Mouse (Mus musculus) adrenal gland, adult (tissue): ENCODE measurements at regions not wholly inside any gene's neighbourhood (a gene's known extent, or its start where the extent isn't known, plus 50 kb on each side); places are given as distances from the start of the nearest gene placed in this dataset.

ENCODE experiments used
- DNase-seq, 2 experiments: peaks; one replicate each; pipeline ENCODE4 v3.0.0; 2022 to 2023; ENCODE audit warnings: low spot score in 1 of 2; ENCODE audit not compliant: inconsistent age in 2 of 2

DNA sequence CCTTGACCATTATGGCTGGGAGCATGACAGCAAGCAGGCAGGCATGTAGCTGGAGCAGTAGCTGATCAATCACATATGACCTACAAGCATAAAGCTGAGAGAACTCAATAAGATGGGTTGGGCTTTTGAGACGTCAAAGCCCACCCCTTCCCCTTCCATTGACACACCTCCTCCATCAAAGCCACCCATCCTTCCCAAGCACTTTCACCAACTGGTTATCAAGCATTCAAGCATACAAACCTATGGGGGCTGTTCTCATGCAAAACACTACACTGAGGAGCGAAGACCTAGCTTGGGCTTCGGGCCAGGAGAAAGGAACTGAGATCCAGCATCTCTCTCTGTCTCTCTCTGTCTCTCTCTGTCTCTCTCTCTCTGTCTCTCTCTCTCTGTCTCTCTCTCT is 118.4 kb upstream of the Tle3 start:
- no peak for DNase-seq

DNA sequence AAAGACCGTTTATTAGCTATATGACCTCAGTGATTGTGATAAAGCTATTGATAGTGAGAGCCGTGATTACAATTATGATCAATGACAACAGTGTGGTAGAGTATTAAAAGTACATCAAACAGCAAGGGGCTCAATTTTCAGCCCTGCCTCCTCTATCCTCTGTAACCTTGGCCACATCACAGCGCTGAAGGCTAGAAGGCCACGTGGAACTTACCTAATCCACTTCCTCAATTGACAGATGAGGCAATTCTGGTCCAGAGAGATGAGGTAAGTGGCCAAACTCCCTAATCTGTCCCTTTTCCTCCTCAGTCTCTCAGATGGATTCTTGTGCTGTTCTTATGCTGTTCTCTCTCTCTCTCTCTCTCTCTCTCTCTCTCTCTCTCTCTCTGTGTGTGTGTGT is 114.7 kb upstream of the Tle3 start:
- DNase-seq: peak in 1 of 2 experiments; percentile 73

DNA sequence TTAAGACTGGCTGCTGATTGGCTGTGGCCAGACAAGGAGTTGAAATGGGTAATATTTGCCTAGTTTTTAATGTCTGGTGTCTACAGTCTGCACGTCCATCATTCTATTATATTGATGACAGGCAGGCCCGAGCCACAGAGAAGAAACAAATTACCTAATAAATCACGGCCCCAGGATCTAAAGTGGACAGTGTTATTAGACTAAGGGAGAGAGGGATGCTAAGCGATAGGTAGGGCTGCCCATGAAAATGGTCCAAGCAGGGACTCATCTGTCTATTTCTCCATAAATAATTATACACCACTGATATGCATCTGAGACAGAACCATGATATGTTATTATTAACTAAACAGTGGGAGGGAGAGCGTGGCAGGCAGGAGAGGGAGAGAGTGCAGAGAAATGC is 114.1 kb upstream of the Tle3 start:
- no peak for DNase-seq

DNA sequence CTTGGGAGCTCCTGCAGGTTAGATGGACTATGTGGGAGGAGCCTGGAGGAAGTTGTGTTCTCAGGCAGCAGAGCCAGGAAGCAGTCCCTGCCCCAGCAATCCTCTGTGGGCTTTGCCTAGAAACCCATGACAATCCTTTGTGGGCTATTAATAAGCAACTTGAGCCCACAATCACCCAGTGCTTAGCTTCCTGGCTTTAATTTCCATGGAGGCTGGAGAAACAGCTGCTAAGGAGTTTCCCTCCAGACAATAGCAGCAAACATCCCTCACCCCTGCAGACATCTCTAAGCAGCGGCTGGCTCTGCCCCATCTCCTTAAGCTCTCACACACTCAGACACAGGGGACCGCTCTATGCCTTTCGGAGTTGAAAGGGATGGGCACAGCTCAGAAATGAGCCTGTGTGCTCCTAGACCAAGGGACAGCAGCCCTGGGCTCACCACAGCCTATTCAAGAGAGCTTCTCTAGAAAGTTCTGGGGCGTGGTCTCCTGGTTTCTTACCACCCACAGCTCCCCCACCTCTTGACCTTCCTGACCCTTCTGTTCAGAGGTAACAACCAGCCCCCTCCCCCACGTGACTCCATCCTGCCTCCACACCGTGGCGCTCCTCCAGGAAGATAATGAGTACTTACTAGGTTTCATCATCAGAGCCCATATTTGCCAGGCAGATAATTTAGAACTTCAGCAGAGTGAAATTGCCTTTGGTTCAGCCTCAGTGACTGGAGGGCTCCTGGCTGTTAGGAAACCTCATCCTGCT is 112.6 kb upstream of the Tle3 start:
- DNase-seq: no peak

DNA sequence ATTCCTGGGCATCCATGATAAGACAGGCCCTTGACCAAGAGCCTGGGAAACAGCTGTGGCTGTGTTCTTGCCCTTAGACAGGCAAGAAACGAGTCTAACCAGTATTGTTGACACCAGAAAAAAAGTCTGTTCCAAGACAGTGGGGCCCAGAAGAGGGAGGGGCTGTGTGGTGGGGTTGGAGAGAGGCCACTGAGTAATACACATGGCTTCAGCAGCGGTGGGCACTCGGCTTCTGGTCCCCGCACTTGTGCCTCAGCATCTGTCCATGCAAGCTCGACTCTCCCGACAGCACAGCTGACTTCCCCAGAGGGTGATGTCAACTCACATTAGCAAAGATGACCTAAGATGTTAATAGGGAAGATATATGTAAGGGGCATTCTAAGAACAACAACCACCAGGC is 110.9 kb upstream of the Tle3 start:
- DNase-seq: no peak

DNA sequence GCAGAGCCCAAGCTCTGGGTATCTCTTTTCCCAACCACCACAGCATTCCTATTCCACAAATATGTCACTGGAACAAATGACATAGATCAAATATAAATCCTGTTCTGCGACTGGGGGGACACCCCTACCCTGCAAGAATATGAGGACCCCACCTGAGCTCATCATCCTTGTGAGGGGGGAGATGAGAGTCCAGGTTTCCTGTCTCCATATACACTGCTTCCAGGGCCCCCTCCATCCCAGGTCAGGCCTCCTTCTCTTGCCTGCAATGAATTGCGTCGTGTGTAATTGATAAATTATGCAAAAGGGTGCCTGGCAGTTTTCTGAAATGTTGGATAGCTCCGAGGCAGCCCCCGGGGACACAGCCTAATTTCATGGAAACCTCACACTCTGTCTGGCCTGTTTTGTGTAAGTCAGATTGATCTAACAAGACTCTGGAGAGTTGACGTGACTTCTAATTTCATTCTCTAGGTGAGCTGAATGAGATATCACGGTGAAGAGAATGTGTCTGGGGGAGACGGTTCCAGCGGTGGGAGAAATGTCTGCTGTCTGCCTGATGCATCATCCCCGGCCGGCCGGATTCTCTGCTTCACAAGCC is 110.3 kb upstream of the Tle3 start:
- DNase-seq: no peak

DNA sequence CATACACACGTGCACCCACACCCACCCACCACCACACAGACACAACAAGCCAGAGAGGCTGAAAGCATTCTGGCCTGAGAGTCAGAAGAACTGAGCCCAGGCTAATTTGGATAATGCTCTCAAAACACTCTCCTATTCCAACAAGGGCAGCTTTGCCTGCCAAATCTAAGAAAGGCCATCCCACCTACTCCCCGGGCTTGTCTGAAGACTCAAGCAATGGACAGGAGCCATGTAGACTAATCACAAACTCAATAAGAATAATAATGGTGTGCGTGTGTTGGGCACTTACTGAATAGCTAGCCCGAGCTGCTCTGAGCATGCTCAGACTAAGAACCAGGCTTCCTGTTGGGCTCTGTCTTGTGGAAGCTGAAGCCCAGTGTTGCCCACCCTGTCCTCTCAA is 108.8 kb upstream of the Tle3 start:
- no peak for DNase-seq

DNA sequence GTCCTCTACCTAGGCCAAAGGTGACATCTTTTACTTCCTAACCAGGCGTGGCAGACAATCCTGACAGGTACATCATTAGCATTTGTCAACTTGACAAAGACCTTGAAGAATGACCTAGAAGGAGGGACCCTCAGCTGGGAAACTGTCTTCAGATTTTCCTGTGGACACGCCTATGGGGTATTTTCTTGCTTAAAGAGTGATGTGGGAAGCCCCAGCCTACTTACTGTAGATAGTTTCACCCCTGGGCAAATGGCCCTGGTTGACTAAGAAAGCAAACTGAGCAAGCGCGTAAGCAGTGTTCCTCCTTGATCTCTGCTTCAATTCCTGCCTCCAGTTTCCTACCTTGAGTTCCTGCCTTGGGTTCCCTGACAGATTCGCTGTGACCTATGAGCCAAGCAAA is 106.7 kb upstream of the Tle3 start:
- no peak for DNase-seq

DNA sequence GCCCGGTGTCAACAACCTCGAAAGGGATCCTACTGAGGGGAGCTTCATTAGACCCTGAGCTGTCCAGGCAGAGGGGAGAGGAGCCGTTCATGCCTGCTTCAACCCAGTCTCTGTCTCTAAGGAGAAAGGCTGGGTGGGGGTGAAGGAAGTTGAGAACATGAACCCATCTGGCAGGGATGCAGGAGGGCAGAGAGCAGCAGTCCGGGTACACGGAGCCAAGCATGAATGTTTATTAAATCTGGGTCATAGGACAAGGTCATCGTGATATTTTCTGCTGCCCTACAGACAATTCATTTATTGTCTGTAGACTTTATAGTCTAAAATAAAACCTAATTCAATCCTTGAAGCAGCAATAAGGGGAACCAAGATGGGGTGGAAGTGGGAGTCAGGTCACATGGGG is 105.2 kb upstream of the Tle3 start:
- DNase-seq: peak in 1 of 2 experiments; percentile 56

DNA sequence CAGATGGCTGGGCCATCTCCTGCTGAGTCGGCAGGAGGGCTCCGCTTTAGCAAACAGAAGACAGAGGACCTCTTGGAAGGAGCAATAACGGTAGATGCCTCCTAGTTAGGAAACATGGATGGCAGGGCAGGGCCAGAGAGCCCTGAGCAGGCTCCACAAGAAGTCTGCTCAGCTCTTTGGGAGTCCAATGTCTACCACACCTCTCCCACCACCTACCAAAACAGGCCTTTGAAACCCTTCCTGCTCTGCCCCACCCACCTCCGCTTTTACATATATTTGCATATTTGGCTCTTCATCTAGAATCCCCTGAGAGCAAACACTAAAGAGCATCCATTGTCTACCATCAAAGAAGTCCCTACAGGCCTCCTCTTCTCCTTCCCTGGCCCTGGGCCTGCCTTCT is 104.6 kb upstream of the Tle3 start:
- no peak for DNase-seq

DNA sequence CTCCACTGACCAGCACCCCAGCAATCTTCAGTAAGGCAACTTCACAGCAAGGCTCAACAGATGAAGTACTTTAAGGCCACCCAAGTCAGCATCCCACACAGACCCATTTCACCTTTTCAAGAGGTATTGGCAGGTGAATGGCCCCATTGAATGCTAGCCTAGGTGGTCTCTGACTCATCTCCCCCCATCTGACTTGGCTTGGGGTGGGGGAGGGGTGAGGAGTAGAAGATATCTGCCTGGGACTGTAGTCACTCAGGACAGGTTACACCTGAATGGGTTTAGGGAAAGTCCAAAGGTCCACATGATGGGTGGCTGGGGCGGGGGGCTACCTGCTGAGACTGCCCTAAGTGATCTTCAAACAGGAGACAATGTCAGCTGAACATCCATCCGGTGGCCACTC is 104.0 kb upstream of the Tle3 start:
- no peak for DNase-seq

DNA sequence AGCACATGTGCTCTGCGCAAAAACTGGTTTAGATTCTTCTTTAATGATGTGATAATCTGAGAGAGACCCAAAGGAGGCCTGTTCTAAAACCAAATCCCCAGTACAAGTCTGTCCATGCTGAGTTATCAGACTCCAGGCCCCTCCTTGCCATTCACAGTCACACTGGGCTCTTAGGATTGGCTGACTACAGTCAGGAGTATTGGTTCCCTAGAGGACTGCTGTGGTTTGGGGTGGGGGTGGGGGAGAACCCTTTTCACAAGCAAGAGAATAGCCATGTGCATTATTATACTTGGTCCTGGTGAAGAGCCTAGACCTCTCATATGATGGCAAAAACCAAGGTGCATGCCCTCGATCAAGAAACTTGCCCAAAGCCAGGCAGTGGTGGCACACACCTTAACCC is 103.5 kb upstream of the Tle3 start:
- DNase-seq: no peak

DNA sequence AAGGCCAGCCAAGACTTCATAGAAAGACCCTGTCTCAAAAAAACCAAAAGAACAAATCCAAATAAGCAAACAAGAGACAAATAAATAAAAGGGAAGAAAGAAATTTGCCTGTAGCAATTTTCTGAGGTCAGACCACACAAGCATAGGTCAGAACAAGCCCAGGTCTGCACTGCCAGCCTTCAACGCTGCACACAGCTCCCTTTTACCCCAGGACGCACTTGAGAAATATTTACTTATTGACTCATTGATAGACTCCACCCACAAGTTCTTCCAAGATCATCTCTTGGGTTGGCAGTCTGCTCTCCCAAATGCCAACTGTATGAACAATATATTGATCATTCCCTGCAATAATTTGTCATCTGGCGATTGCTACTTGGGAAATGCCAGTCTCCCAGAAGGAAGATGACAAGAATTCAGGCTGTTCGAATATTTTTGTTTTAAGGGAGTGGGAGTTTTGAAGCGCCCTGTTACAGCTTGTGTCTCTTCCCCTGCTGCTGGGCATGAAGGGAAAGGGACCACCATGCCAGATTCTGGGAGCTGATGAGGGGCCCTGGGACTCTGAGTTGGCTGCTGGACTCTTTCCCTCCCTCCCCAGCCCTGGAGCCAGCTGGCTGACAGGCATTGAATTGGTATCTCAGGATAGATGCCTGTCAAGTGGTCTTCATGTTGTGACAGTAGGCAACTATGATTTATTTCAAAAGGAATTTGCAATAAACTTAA is 102.9 kb upstream of the Tle3 start:
- DNase-seq: no peak

DNA sequence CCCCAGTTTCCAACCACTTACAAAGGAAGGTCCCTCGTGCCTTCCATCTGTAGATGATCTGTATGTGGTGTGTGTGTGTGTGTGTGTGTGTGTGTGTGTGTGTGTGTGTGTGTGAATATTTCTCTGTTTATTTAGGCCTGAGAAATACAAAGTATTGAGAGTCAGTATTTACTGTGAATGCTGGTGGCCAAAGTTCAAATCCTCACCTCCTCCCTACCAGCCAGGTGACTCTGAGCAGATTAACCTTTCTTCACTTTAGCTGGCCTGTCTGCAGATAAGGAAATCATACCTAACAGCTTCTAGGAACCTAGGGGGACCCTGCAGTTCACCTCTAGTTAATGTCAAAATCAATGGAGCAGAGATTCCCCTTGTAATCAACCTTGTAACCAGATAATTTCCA is 100.9 kb upstream of the Tle3 start:
- DNase-seq: no peak

DNA sequence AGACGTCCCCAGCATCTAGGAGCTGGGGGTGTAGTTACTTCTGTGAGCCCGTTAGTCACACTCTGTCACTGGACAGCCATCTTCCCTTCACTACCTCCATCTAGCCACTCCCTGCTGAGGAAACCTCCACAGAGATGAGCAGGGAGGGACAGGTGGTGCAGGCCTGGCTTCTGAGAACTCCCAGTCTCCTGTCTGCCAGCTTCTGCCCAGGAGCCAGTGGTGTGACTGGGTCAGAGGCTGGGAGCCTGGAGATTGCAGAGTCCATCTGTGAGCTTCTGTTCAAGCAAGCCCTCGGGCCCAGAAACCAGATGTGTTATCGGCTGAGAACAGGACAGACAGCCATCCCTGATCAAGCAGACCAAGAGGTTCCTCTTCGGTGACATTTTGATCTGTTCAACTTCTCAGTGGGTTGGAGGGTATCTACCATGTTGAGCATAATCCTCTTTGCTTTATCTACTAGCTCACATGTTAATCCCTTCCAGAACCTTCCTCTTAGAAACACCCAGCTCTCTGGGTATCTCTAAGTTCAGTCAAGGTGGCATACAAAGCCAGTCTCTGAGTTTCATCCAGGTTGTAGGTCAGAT is 100.3 kb upstream of the Tle3 start:
- DNase-seq: no peak

DNA sequence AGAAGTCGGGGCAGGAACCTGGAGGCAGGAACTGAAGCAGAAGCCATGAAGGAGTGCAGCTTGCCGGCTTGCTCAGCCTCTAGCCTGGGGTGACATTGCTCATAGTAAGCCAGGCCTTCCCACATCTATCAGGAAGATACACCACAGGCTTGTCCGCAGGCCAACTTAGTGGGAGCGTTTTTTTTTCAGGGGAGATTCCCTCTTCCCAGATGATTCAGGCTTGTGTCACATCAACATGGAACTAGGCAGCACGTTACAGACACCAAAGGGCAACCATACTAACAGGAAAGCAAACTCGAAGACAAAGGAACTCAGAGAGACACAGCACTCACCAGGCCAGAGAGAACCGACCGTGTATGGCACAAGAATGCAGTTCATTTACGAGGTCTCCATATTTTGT is 98.1 kb upstream of the Tle3 start:
- no peak for DNase-seq

DNA sequence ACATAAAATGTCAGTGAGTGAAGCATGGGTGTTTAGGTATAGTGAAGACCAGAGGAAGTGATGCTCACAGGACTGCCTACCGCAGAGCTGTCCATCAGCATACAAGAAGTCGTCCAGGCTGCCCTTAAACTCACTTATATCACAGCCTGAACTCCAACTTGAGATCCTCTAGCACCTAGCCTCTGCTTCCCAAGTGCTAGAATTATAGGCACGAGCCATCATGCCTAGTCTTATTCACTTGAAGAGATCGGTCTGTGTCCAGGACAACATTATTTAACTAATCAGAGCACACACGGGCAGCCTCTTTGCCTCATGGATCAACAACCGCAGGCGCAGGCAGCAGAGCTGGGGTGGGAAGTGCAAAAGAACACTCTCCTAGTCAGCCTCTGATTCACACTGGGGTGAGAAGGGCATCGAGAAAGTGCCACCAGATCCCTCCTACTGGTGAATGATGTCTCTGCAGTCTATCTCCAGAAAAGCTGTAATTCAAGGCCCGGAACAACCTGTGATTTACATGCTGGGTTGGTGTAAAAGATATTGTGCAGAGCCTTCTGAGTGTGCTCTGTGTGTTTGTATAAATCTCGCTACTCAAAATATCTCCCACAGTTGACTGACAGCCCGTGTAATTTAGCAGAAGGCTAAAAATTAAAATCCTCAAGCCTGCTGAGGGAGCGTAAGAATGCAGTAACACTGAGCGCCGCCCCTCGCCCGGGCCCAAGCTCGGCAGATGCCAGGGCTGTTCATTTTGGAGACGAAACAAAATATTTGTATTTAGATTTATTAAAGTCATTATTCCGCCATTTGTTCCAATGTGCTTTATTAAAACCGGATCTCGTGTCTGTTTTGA is 94.6 kb upstream of the Tle3 start:
- peak; percentile 62 to 86 for DNase-seq

DNA sequence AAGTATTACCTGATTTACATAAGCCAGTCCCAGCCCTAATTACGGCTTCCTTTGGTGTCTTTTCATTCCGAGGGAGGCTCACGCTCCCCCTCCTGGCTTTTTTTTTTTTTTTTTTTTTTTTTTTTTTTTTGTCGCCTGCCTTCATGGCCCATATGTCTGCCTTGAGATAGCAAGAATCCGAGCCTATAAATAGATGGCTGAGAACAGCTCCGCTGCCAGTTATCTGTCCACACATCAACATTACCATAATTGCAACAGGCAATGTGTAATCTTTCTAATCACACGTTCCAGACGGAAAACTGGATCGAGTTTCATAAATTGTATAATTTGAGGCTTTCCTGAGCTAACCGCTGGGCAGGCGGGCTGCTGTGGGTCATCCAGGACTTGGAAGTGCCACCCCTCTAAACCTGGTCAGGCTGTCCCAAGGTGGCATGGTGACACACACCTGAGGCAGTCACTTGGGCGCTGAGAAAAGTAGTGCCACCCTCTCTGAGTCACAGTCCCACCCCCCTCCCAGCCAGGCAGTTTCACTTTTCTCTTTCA is 93.9 kb upstream of the Tle3 start:
- DNase-seq: no peak

DNA sequence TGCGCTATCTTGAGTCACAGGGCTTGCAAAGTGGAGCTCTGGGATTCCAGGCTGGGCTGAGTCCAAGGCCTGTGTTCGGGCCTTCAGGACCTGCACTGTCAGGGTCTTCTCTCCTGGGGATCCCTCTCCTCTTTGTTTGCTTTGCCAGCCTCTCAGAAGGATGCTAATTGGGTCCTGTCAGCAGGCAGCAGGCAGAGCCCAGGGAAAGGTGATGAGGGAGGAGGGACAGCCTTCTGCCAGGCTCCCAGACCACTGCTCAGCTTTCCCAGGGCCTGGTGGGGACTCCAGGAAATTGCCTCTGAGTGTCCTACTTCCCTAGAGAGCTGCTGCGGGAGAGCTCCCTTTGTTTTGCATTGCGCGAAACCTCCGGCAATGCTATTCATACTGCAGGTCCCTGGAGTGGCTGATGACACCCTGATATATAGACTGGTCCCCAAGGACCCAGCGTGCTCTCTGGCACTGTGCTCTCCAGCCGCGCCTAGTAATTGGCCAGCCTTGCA is 93.1 kb upstream of the Tle3 start:
- DNase-seq: no peak

DNA sequence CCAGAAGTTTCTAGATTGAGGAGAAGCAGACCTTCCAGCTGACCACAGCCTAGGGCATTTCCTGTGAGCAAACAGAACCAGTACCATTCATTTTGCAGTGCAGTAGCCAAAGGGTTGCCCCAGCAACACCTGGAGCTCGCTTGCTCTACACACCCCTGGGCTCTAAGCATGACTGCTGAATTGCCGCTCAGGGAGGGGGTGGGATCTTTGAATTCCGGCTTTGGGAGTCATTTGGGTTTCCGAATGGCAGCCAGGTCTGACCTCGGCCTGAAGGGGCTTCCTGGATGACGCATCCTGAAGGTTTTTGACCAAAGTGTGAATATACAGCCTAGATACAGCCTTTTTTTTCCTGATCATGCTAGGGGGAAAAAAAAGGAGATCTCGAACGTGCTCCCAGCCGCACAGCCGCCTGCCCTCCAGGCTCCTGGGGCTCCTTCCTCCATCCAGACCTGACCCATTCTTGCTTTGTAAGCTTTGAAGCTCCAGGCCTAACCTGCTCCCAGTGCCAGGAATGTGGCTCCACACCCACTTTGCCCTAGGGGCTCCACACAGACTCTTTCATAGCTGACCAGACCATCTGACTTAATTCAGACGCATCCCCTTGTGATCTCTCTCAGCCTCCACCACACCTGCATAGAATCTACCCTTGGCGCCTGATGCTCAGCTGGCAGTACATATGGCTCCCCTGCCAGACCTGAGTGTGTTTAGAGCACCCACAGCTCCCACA is 91.1 kb upstream of the Tle3 start:
- DNase-seq: no peak
